Mouse (Mus musculus) spleen, adult 12 weeks (tissue): ENCODE data around the gene Megf8.
"Not testable (repeated sequence)": the region's sequence is repeated elsewhere in the genome, so short reads cannot be mapped to it uniquely, and the experiment has no call there.

Experiments used
- DNase-seq: peaks from one replicate; pipeline ENCODE4 v3.0.0; 2022; ENCODE audit warnings: low spot score

The Megf8 gene

GRCm38 (mm10) chr7:25383891-25384290, 66.9 kb downstream of the Megf8 start:
- no peak for DNase-seq

GRCm38 (mm10) chr7:25384318-25384717, 67.4 kb downstream of the Megf8 start:
- no peak for DNase-seq

GRCm38 (mm10) chr7:25384818-25385217, 67.9 kb downstream of the Megf8 start:
- no peak for DNase-seq

DNA sequence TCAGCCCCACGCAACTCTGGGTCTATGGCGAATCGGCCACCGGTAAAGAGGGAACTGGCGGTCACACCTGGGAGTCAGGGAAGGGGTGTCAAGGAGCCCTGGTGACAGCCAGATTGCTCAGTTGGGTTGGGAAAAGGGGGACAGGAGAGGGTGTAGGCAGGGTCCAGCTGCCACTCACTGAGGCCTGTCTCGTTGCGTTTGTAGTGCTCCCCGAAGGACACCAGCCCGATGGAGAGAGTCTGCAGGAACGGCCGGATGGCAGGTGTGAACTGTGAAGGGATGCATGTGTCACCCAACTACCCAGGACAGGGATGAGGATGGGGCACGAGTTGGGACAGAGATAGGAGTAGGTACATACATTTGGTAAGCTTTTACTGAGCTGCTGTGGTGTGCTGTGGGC, 68.3 kb downstream of the Megf8 start:
- no peak for DNase-seq

DNA sequence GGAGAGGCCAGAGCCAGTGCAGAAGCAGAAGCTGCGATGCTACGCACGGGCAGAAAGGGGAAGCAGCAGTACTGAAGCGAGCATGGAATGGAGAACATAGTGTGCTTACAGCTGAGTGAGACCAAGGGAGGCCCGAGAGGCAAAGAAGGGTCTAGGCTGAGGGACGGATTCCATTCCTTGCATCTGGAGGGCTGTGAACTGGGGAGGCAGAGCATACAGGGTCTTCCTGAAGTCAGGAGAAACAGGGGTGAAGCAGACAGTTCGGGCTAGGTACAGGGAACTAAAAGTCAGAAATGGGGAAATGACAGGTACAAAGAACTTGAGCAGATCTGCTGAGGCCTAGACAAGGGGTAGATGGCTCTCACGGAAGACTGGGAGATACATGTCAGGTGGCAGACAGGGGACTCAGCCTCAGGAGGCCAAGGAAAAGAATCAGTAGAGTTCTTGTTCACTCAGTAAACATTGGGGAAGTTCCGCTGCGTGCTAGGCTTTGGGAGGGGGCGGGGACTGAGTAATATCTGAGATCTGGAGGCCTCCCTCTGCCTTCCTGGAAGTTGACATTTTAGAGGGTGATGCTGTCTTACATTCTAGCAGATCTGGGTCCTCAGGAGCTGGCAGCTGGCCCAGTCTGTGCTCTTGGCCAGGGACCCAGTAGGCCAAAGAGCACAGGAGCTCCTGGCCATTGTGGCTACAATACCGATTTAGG, 69.0 kb downstream of the Megf8 start:
- peak; percentile 44 for DNase-seq

DNA sequence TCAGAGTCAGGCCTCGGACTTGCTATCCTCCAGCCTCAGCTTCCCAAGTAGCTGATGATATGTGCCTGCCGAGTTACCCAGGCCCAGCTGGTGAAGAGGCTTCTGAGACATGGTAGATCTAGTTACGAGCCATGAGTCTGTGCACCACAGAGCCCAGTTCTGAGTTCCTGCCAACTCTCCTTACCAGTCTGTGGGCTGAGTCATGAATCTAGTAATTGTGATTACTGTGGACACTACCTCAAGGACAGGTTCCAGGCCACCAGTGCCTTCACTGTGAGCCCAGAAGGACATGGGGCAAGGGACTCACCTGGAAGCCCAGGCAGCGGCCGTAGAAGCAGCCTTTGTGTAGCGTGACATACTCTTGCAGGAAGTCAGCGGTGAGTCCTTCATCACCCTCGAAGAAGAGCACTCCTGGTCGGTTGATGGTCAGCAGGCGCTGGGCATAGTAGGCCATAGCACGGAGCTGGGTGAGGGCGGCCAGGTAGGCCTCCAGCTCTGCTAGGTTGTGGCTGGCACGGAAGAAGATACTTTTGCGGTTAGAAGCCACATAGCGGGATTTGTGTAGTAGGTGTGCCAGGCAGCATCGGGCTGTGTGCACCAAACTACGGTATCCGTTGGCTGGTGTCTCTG, 71.0 kb downstream of the Megf8 start:
- no peak for DNase-seq

GRCm38 (mm10) chr7:25388916-25389315, 72.0 kb downstream of the Megf8 start:
- DNase-seq = no peak

- peak; percentile 59 for DNase-seq
Measured at GRCm38 (mm10) chr7:25390054-25390770, 73.2 kb downstream of the Megf8 start.

- no peak for DNase-seq
Measured at GRCm38 (mm10) chr7:25390986-25391385, 74.0 kb downstream of the Megf8 start.

DNA sequence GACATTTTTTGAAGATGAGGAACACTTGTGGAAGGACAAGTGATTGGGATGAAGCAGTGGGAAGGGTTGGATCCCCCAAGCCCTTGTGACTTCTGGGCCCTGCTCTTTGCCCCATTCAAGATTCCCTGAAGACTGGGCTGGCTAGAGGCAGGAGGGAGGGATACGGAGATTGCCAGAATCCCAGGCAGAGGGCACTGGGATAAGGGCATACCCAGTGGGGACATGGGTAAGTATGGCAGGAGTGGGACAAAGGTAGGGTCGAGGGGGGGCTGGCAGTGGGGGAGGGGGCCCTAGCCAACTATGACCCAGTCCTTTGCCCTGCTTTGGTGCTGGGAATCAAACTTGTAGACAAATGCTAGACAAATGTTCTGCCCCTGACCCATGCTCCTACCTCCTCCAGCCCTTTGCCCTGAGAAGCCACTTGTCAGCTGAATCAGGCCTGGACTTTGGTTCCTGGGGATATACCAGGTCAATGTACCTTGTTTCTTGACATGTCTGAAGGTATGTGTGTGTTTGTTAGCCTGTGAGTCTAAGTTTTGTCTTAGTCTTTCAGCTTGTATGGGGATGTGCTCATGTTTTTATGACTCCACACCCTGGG, 75.0 kb downstream of the Megf8 start:
- DNase-seq = no peak

- DNase-seq = no peak
Measured at GRCm38 (mm10) chr7:25392851-25393250, 75.9 kb downstream of the Megf8 start.

- DNase-seq = no peak
Measured at GRCm38 (mm10) chr7:25393451-25394210, 76.7 kb downstream of the Megf8 start.

GRCm38 (mm10) chr7:25394754-25395153, 77.8 kb downstream of the Megf8 start:
- no peak for DNase-seq

DNA sequence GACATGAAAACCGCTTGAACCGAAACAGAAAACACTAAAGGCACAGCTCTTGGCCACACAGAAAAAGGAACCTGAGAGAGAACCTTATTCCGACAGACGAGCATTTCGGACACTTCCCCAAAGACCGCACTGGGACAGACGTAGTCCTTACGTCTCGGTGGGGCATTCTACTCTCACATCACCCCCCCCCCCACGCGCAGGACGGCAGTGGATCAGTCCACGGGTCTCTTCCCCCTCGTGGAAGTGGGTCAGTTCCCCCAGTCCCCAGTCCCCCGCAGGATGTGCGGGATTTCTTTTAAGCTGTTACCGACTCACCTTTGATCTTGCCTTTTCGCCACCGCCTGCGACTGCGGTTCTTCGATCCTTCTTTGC, 78.2 kb downstream of the Megf8 start:
- DNase-seq = no peak

- DNase-seq = peak; percentile 88
Measured at GRCm38 (mm10) chr7:25395558-25396521, 78.9 kb downstream of the Megf8 start.

GRCm38 (mm10) chr7:25396621-25397020, 79.7 kb downstream of the Megf8 start:
- no peak for DNase-seq

DNA sequence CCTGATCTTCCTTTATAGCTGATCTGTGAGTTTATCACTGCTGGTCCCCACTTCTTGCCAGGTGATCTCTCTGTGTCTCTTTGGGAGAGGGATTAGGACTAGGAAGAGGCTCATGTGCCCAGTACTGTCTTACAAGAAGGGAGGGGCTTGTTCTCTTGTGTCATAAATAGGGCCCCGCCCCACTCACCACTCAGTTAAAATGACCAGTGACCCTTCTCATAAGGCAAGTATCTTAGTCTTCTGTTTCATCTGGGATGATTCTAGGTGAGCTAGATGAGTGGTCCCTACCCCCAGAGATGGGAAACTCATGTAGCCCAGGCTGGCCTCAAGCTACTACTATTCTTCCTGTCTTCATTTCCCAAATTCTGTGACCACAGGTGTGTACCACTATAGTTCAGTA, 81.6 kb downstream of the Megf8 start, which contains the start of gene Lipe:
Gene Lipe, minus strand, starts transcription at position 101 of the 400 bp plus-strand sequence.
- DNase-seq = no peak

- DNase-seq = not testable (repeated sequence)
Measured at GRCm38 (mm10) chr7:25399028-25399427, 82.1 kb downstream of the Megf8 start.

DNA sequence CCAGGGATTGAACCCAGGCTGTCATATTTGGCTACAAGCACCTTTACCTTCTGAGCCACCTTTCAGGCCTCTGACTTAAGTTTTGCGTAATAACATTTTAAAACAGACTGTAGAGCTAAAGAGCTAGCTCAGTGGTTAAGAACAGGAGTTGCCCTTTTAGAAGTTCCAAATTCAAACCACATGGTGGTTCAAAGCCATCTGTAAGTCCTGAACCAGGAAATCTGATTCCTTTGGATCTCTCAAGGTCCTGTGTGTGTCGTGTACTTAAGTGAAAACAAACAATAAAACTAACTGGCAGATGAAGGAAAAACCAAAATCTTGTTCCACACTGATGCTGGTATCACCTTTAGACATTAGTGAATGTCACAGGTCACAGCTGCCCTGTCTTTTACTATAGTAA, 84.6 kb downstream of the Megf8 start:
- no peak for DNase-seq

DNA sequence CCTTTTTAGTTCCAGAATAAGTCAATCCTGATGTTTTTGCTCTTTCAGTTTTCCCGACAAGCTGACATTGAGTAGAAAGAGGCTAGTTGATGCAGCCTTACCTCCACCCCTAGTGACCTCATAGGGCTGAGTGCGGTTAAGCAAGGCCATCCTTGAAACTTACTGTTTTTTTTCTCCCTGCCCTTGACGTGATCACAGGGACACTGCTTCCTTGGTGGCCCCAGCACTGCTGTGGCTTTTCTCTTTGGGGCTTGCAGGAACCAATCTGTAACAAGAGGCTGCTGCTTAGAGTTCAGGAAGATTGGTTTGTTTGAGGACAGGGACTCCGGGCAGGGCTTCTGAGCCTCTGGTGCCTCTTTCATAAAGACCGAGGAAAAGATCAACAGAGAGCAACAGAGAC, 85.0 kb downstream of the Megf8 start:
- no peak for DNase-seq

GRCm38 (mm10) chr7:25402671-25403101, 85.7 kb downstream of the Megf8 start:
- DNase-seq = no peak
